Mouse (Mus musculus): ENCODE results near the gene Slc36a1.

- TF ChIP-seq CTCF (IDR thresholded peaks at IDR 0.05; ENCODE audit: low read depth) (no peak), EP300 (IDR thresholded peaks at IDR 0.05; ENCODE audit: low read depth) (no peak)
These were observed 10.0 kb downstream of the Slc36a1 start for GRCm38 (mm10) chr11:55214161-55214560.
